Mouse (Mus musculus) embryonic facial prominence, embryonic 11.5 days (tissue): ENCODE data around the gene Rere. TPM values are rescaled to one million over a fixed set of nuclear protein-coding genes. Genes with fewer than 3 reads are reported as not detected.

Experiments
- ATAC-seq: fragments of 200-750 bp; cut with Nextera tagmentation; replicated peaks from 2 replicates; pipeline ENCODE4 v1.8.0; 2017; ENCODE audit warnings: low read depth; ENCODE audit not compliant: insufficient number of reproducible peaks, low FRiP score, low TSS enrichment
- DNase-seq: peaks from one replicate; pipeline ENCODE4 v3.0.0-alpha.2; 2015; ENCODE audit warnings: low spot score
- H3K27ac ChIP-seq: fragments of 300-500 bp; sonication (generic); replicated peaks from 2 replicates; pipeline ENCODE4 v1.5.1; 2014; ENCODE audit warnings: mild to moderate bottlenecking, low read depth, low read length, control low read depth
- H3K27me3 ChIP-seq: fragments of 300-500 bp; sonication (generic); 2 replicates; pipeline ENCODE4 v1.6.1; 2014; ENCODE audit warnings: mild to moderate bottlenecking, low read length, moderate library complexity, mixed read lengths; ENCODE audit not compliant: control insufficient read depth, insufficient read depth
- H3K36me3 ChIP-seq: fragments of 300-500 bp; sonication (generic); replicated peaks from 2 replicates; pipeline ENCODE4 v1.6.1; 2014; ENCODE audit warnings: low read depth, mild to moderate bottlenecking, low read length, moderate library complexity, mixed read lengths; ENCODE audit not compliant: control insufficient read depth, insufficient read depth
- H3K4me1 ChIP-seq: fragments of 300-500 bp; sonication (generic); 2 replicates; pipeline ENCODE4 v1.6.1; 2014; ENCODE audit warnings: low read length, mixed read lengths; ENCODE audit not compliant: control insufficient read depth, insufficient read depth
- H3K4me2 ChIP-seq: fragments of 300-500 bp; sonication (generic); 2 replicates; pipeline ENCODE4 v1.6.1; 2014; ENCODE audit warnings: low read depth, mild to moderate bottlenecking, control low read depth, low read length, moderate library complexity
- H3K4me3 ChIP-seq: fragments of 300-500 bp; sonication (generic); 2 replicates; pipeline ENCODE4 v1.5.1; 2014; ENCODE audit warnings: low read depth, low read length, control low read depth
- H3K9ac ChIP-seq: fragments of 300-500 bp; sonication (generic); replicated peaks from 2 replicates; pipeline ENCODE4 v1.6.1; 2014; ENCODE audit warnings: mild to moderate bottlenecking, control low read depth, low read length
- H3K9me3 ChIP-seq: fragments of 300-500 bp; sonication (generic); replicated peaks from 2 replicates; pipeline ENCODE4 v1.6.1; 2016; ENCODE audit warnings: mild to moderate bottlenecking, low read length, inconsistent platforms, mixed read lengths; ENCODE audit not compliant: control insufficient read depth
- WGBS: fragments of 180-500 bp; shearing (Covaris S2); extraction: QIAGEN DNeasy Blood & Tissue Kit; methylation state at CpG from one replicate; pipeline ENCODE4 v1.1.7; 2014; 5-methylcytosine and 5-hydroxymethylcytosine counted together
- polyA plus RNA-seq: library from polyadenylated mRNA; unstranded; fragments of >200 nt; fragmentation: Nextera tagmentation; extraction: Ambion mirVana; gene quantifications from 2 replicates; pipeline ENCODE4 v1.2.1, GENCODE M21; 2014

Rere gene
- 22.9 and 28.7 TPM in 2 replicates for polyA plus RNA-seq

- Histone ChIP-seq H3K9ac (peak within 1 kb of the TSS; percentile 98), H3K4me1 (no peaks in the 10 kb centered on the region; the same call in 1 of the 2 replicates), H3K4me3 (peak within 1 kb of the TSS; percentile 100), H3K9me3 (no peaks in the 10 kb centered on the region), H3K4me2 (peak within 1 kb of the TSS; percentile 65), H3K36me3 (no peaks in the 10 kb centered on the region), H3K27ac (peak within 1 kb of the TSS; percentile 95), H3K27me3 (no peaks in the 10 kb centered on the region)
- peak; percentile 98 for DNase-seq
- WGBS: under 1% methylated on average over 58 of the region's 60 CpGs
- ATAC-seq: peak; percentile 94
Measured at GRCm38 (mm10) chr4:150281018-150281761, at the start of gene Rere. Gene Rere (plus strand): TSS chr4:150281646.

- Histone ChIP-seq H3K4me2 (no peak overlapping the region), H3K9me3 (no peaks in the 10 kb centered on the region), H3K4me1 (peaks cover 6% of the 10 kb centered on the region; the same call in 1 of the 2 replicates), H3K27me3 (no peaks in the 10 kb centered on the region), H3K4me3 (no peak overlapping the region), H3K27ac (no peak overlapping the region), H3K36me3 (no peaks in the 10 kb centered on the region), H3K9ac (no peak overlapping the region)
- no peak for ATAC-seq
- DNase-seq: no peak
- 53% methylated on average over 8 of the region's 8 CpGs for WGBS
Measured at GRCm38 (mm10) chr4:150231871-150232270, 49.6 kb upstream of the Rere start.

GRCm38 (mm10) chr4:150234599-150235327 is 46.7 kb upstream of the Rere start:
- 42% methylated on average over 8 of the region's 8 CpGs for WGBS
- H3K36me3 ChIP-seq: no peaks in the 10 kb centered on the region

GRCm38 (mm10) chr4:150235585-150235984 is 45.9 kb upstream of the Rere start:
- Histone ChIP-seq H3K27ac (no peak overlapping the region), H3K4me1 (peaks cover 10% of the 10 kb centered on the region)

More at GRCm38 (mm10) chr4:150234599-150235327, 46.7 kb upstream of the Rere start:
- Histone ChIP-seq H3K4me2 (no peak overlapping the region), H3K4me1 (peaks cover 10% of the 10 kb centered on the region), H3K27ac (no peak overlapping the region; the same call in 1 of the 2 replicates), H3K9ac (peak overlapping the region; percentile 7; the same call in 1 of the 2 replicates), H3K9me3 (no peaks in the 10 kb centered on the region), H3K4me3 (no peak overlapping the region), H3K27me3 (no peaks in the 10 kb centered on the region)
- ATAC-seq: no peak
- peak; percentile 34 for DNase-seq

GRCm38 (mm10) chr4:150236031-150236430 is 45.4 kb upstream of the Rere start:
- H3K9ac ChIP-seq: peak overlapping the region; percentile 74
- no peak for DNase-seq
- peak overlapping the region; percentile 51 for H3K4me2 ChIP-seq
- no peak for ATAC-seq
- H3K27me3 ChIP-seq: no peaks in the 10 kb centered on the region
- H3K4me1 ChIP-seq: peaks cover 7% of the 10 kb centered on the region
- peak overlapping the region; percentile 97 for H3K27ac ChIP-seq
- H3K36me3 ChIP-seq: no peaks in the 10 kb centered on the region
- H3K4me3 ChIP-seq: peak overlapping the region; percentile 77
- WGBS: 83% methylated on average over 8 of the region's 8 CpGs
- no peaks in the 10 kb centered on the region for H3K9me3 ChIP-seq

More at GRCm38 (mm10) chr4:150235585-150235984, 45.9 kb upstream of the Rere start:
- H3K9me3 ChIP-seq: no peaks in the 10 kb centered on the region
- no peak overlapping the region for H3K4me3 ChIP-seq
- no peak overlapping the region for H3K4me2 ChIP-seq
- DNase-seq: no peak
- WGBS: 83% methylated on average over 4 of the region's 4 CpGs
- H3K27me3 ChIP-seq: no peaks in the 10 kb centered on the region
- H3K36me3 ChIP-seq: no peaks in the 10 kb centered on the region
- H3K9ac ChIP-seq: no peak overlapping the region
- no peak for ATAC-seq

- H3K4me1 ChIP-seq: peaks cover 7% of the 10 kb centered on the region
Measured at GRCm38 (mm10) chr4:150236521-150237481, 44.6 kb upstream of the Rere start, which contains the start of gene Eno1. Gene Eno1 (plus strand): TSS chr4:150236721.

GRCm38 (mm10) chr4:150237636-150238361 is 43.6 kb upstream of the Rere start:
- H3K27me3 ChIP-seq: no peaks in the 10 kb centered on the region
- peak overlapping the region; percentile 78 for H3K4me2 ChIP-seq
- peaks cover 7% of the 10 kb centered on the region for H3K4me1 ChIP-seq
- peaks cover 12% of the 10 kb centered on the region for H3K36me3 ChIP-seq
- WGBS: 0% methylated on average over 21 of the region's 21 CpGs
- H3K9ac ChIP-seq: peak overlapping the region; percentile 84
- H3K27ac ChIP-seq: peak overlapping the region; percentile 63; the same call in 1 of the 2 replicates
- ATAC-seq (no peak), DNase-seq (peak; percentile 45)
- H3K4me3 ChIP-seq: peak overlapping the region; percentile 77
- H3K9me3 ChIP-seq: no peaks in the 10 kb centered on the region

More at GRCm38 (mm10) chr4:150236521-150237481, 44.6 kb upstream of the Rere start, which contains the start of gene Eno1:
- H3K27ac ChIP-seq: peak within 1 kb of the TSS; percentile 97
- peak within 1 kb of the TSS; percentile 84 for H3K9ac ChIP-seq
- H3K9me3 ChIP-seq: no peaks in the 10 kb centered on the region
- H3K27me3 ChIP-seq: no peaks in the 10 kb centered on the region
- DNase-seq (peak; percentile 99), ATAC-seq (peak; percentile 99)
- H3K4me2 ChIP-seq: peak within 1 kb of the TSS; percentile 78
- H3K36me3 ChIP-seq: peaks cover 2% of the 10 kb centered on the region; the same call in 1 of the 2 replicates
- WGBS: under 1% methylated on average over 69 of the region's 78 CpGs
- H3K4me3 ChIP-seq: peak within 1 kb of the TSS; percentile 77
